Mouse (Mus musculus) limb, embryonic 11.5 days (tissue): ENCODE measurements around the gene Jsrp1. TPM values are rescaled to one million over a fixed set of nuclear protein-coding genes. Genes with fewer than 3 reads are reported as not detected.
"Not testable (repeated sequence)": the region's sequence is repeated elsewhere in the genome, so short reads cannot be mapped to it uniquely, and the experiment has no call there.

Source experiments
- ATAC-seq: fragments of 200-750 bp; cut with Nextera tagmentation; 2 replicates; pipeline ENCODE4 v1.8.0; 2017; ENCODE audit warnings: low read depth; ENCODE audit not compliant: insufficient number of reproducible peaks, low FRiP score, low TSS enrichment
- DNase-seq: peaks from one replicate; pipeline ENCODE4 v3.0.0-alpha.2; 2015; ENCODE audit warnings: low spot score
- H3K27ac ChIP-seq: fragments of 300-500 bp; sonication (generic); replicated peaks from 2 replicates; pipeline ENCODE4 v1.5.1; 2014; ENCODE audit warnings: low read depth, mild to moderate bottlenecking, low read length
- H3K27me3 ChIP-seq: fragments of 300-500 bp; sonication (generic); 2 replicates; pipeline ENCODE4 v1.6.1; 2014; ENCODE audit warnings: mild to moderate bottlenecking, low read length, mixed read lengths; ENCODE audit not compliant: control insufficient read depth, insufficient read depth
- H3K36me3 ChIP-seq: fragments of 300-500 bp; sonication (generic); 2 replicates; pipeline ENCODE4 v1.6.1; 2014; ENCODE audit warnings: mild to moderate bottlenecking, low read length, moderate library complexity, mixed read lengths; ENCODE audit not compliant: control insufficient read depth, insufficient read depth
- H3K4me1 ChIP-seq: fragments of 300-500 bp; sonication (generic); 2 replicates; pipeline ENCODE4 v1.6.1; 2014; ENCODE audit warnings: low read length, mixed read lengths; ENCODE audit not compliant: control insufficient read depth, insufficient read depth
- H3K4me2 ChIP-seq: fragments of 300-500 bp; sonication (generic); 2 replicates; pipeline ENCODE4 v1.6.1; 2014; ENCODE audit warnings: low read depth, mild to moderate bottlenecking, moderate library complexity; ENCODE audit not compliant: severe bottlenecking
- H3K4me3 ChIP-seq: fragments of 300-500 bp; sonication (generic); 2 replicates; pipeline ENCODE4 v1.5.1; 2014; ENCODE audit warnings: low read depth, low read length
- H3K9ac ChIP-seq: fragments of 300-500 bp; sonication (generic); 2 replicates; pipeline ENCODE4 v1.6.1; 2014; ENCODE audit warnings: mild to moderate bottlenecking, low read length
- H3K9me3 ChIP-seq: fragments of 300-500 bp; sonication (generic); 2 replicates; pipeline ENCODE4 v1.6.1; 2016; ENCODE audit warnings: low read length; ENCODE audit not compliant: control insufficient read depth
- whole genome bisulfite sequencing: fragments of 180-500 bp; shearing (Covaris S2); extraction: QIAGEN DNeasy Blood & Tissue Kit; methylation state at CpG from one replicate; pipeline ENCODE4 v1.1.7; 2014; 5-methylcytosine and 5-hydroxymethylcytosine counted together
- polyA plus RNA-seq: library from polyadenylated mRNA; unstranded; fragments of >200 nt; fragmentation: Nextera tagmentation; extraction: Ambion mirVana; gene quantifications from 2 replicates; pipeline ENCODE4 v1.2.1, GENCODE M21; 2014

Gene Jsrp1
- polyA plus RNA-seq, 1 experiment from 2014 or later: 0.40 TPM

- H3K36me3 ChIP-seq: no peaks in the 10 kb centered on the region
- H3K27ac ChIP-seq: no peak overlapping the region
- 87% methylated on average over 1 of the region's 1 CpGs for WGBS
- H3K4me2 ChIP-seq: no peak overlapping the region
- ATAC-seq (no peak), DNase-seq (no peak)
- H3K4me3 ChIP-seq: no peak overlapping the region
- H3K27me3 ChIP-seq: no peaks in the 10 kb centered on the region
- H3K9me3 ChIP-seq: no peaks in the 10 kb centered on the region
- peaks cover 7% of the 10 kb centered on the region for H3K4me1 ChIP-seq
- no peak overlapping the region for H3K9ac ChIP-seq
These were observed 10.0 kb upstream of the Jsrp1 start for GRCm38 (mm10) chr10:80823316-80823715.

- no peak for ATAC-seq
- H3K9me3 ChIP-seq: no peaks in the 10 kb centered on the region
- H3K4me2 ChIP-seq: no peak overlapping the region
- H3K4me3 ChIP-seq: no peak overlapping the region
- no peaks in the 10 kb centered on the region for H3K27me3 ChIP-seq
- no peak overlapping the region for H3K27ac ChIP-seq
- DNase-seq: no peak
- H3K9ac ChIP-seq: no peak overlapping the region
- no peaks in the 10 kb centered on the region for H3K36me3 ChIP-seq
- 90% methylated on average over 5 of the region's 5 CpGs for WGBS
- peaks cover 2% of the 10 kb centered on the region for H3K4me1 ChIP-seq
These were observed 9.2 kb upstream of the Jsrp1 start for GRCm38 (mm10) chr10:80822528-80822927.

GRCm38 (mm10) chr10:80821991-80822390 is 8.7 kb upstream of the Jsrp1 start:
- Histone ChIP-seq H3K4me1 (no peaks in the 10 kb centered on the region), H3K4me2 (no peak overlapping the region), H3K4me3 (no peak overlapping the region), H3K27me3 (no peaks in the 10 kb centered on the region), H3K36me3 (no peaks in the 10 kb centered on the region), H3K27ac (no peak overlapping the region), H3K9me3 (no peaks in the 10 kb centered on the region), H3K9ac (no peak overlapping the region)
- 44% methylated on average over 2 of the region's 2 CpGs for WGBS
- ATAC-seq (no peak), DNase-seq (no peak)

- H3K4me3 ChIP-seq: no peak overlapping the region
- ATAC-seq (no peak), DNase-seq (no peak)
- H3K27ac ChIP-seq: no peak overlapping the region
- no peaks in the 10 kb centered on the region for H3K4me1 ChIP-seq
- 56% methylated on average over 3 of the region's 3 CpGs for WGBS
- no peaks in the 10 kb centered on the region for H3K27me3 ChIP-seq
- H3K36me3 ChIP-seq: no peaks in the 10 kb centered on the region
- H3K9ac ChIP-seq: no peak overlapping the region
- no peak overlapping the region for H3K4me2 ChIP-seq
- H3K9me3 ChIP-seq: no peaks in the 10 kb centered on the region
These were observed 6.1 kb upstream of the Jsrp1 start for GRCm38 (mm10) chr10:80819406-80819805.

- ATAC-seq (no peak), DNase-seq (no peak)
- Histone ChIP-seq H3K4me1 (no peaks in the 10 kb centered on the region), H3K9ac (0 out of 2 replicates have a peak overlapping the region, but pooled peaks have one; percentile 12), H3K9me3 (no peaks in the 10 kb centered on the region), H3K27me3 (no peaks in the 10 kb centered on the region), H3K36me3 (no peaks in the 10 kb centered on the region), H3K4me2 (no peak overlapping the region), H3K27ac (no peak overlapping the region), H3K4me3 (no peak overlapping the region)
- WGBS: 59% methylated on average over 6 of the region's 6 CpGs
These were observed 5.4 kb upstream of the Jsrp1 start for GRCm38 (mm10) chr10:80818599-80819281.

- not testable (repeated sequence) for H3K4me3 ChIP-seq, DNase-seq, H3K4me1 ChIP-seq, H3K27ac ChIP-seq, H3K4me2 ChIP-seq, H3K27me3 ChIP-seq, H3K9ac ChIP-seq, H3K36me3 ChIP-seq, ATAC-seq, H3K9me3 ChIP-seq
- 86% methylated on average over 7 of the region's 7 CpGs for WGBS
These were observed 4.7 kb upstream of the Jsrp1 start for GRCm38 (mm10) chr10:80817955-80818354.

- no peaks in the 10 kb centered on the region for H3K36me3 ChIP-seq
- H3K4me3 ChIP-seq: no peak overlapping the region
- ATAC-seq (no peak), DNase-seq (no peak)
- no peaks in the 10 kb centered on the region for H3K27me3 ChIP-seq
- no peaks in the 10 kb centered on the region for H3K4me1 ChIP-seq
- H3K9me3 ChIP-seq: no peaks in the 10 kb centered on the region
- no peak overlapping the region for H3K27ac ChIP-seq
- WGBS: 65% methylated on average over 2 of the region's 2 CpGs
- H3K9ac ChIP-seq: no peak overlapping the region
- no peak overlapping the region for H3K4me2 ChIP-seq
These were observed 3.9 kb upstream of the Jsrp1 start for GRCm38 (mm10) chr10:80817164-80817563.

GRCm38 (mm10) chr10:80816303-80816702 is 3.0 kb upstream of the Jsrp1 start:
- ATAC-seq: not testable (repeated sequence)

GRCm38 (mm10) chr10:80814800-80815199 is 1.5 kb upstream of the Jsrp1 start:
- Histone ChIP-seq H3K4me1 (peaks cover 2% of the 10 kb centered on the region; the same call in 1 of the 2 replicates), H3K27ac (no peak overlapping the region), H3K4me2 (no peak overlapping the region), H3K9me3 (no peaks in the 10 kb centered on the region), H3K9ac (no peak overlapping the region), H3K36me3 (no peaks in the 10 kb centered on the region), H3K27me3 (0 out of 2 replicates have a peak, but pooled peaks cover 2% of the 10 kb centered on the region), H3K4me3 (no peak overlapping the region)
- ATAC-seq (no peak), DNase-seq (no peak)
- WGBS: 66% methylated on average over 7 of the region's 7 CpGs

More at GRCm38 (mm10) chr10:80816303-80816702, 3.0 kb upstream of the Jsrp1 start:
- not testable (repeated sequence) for DNase-seq, H3K4me2 ChIP-seq, H3K27me3 ChIP-seq, H3K4me3 ChIP-seq, H3K9ac ChIP-seq, H3K9me3 ChIP-seq, H3K4me1 ChIP-seq, H3K36me3 ChIP-seq, H3K27ac ChIP-seq
- WGBS: 75% methylated on average over 3 of the region's 3 CpGs
